Mouse (Mus musculus) stomach, embryonic 14.5 days (tissue): ENCODE measurements around the gene Dst. TPM values are rescaled to one million over a fixed set of nuclear protein-coding genes. Genes with fewer than 3 reads are reported as not detected.

ENCODE experiments used
- ATAC-seq: fragments of 200-750 bp; cut with Nextera tagmentation; 2 replicates; pipeline ENCODE4 v1.8.0; 2017; ENCODE audit warnings: low read depth, moderate TSS enrichment; ENCODE audit not compliant: insufficient number of reproducible peaks, insufficient read depth, low FRiP score
- H3K27ac ChIP-seq: fragments of 300-500 bp; sonication (generic); 2 replicates; pipeline ENCODE4 v1.5.1; 2014; ENCODE audit warnings: mild to moderate bottlenecking, low read length, moderate library complexity, mixed read lengths
- H3K27me3 ChIP-seq: fragments of 300-500 bp; sonication (generic); 2 replicates; pipeline ENCODE4 v1.6.1; 2014; ENCODE audit warnings: low read length, control low read depth, mixed read lengths; ENCODE audit not compliant: control insufficient read depth, insufficient read depth
- H3K36me3 ChIP-seq: fragments of 300-500 bp; sonication (generic); 2 replicates; pipeline ENCODE4 v1.6.1; 2014; ENCODE audit warnings: mild to moderate bottlenecking, control low read depth, low read length, moderate library complexity, mixed read lengths; ENCODE audit not compliant: control insufficient read depth, insufficient read depth
- H3K4me1 ChIP-seq: fragments of 300-500 bp; sonication (generic); 2 replicates; pipeline ENCODE4 v1.6.1; 2014; ENCODE audit warnings: low read length, control low read depth, mixed read lengths; ENCODE audit not compliant: control insufficient read depth, insufficient read depth
- H3K4me2 ChIP-seq: fragments of 300-500 bp; sonication (generic); replicated peaks from 2 replicates; pipeline ENCODE4 v1.6.1; 2014; ENCODE audit warnings: low read depth, low read length, control low read depth
- H3K4me3 ChIP-seq: fragments of 300-500 bp; sonication (generic); 2 replicates; pipeline ENCODE4 v1.5.1; 2014; ENCODE audit warnings: low read depth, low read length, control low read depth
- H3K9ac ChIP-seq: fragments of 300-500 bp; sonication (generic); replicated peaks from 2 replicates; pipeline ENCODE4 v1.6.1; 2014; ENCODE audit warnings: low read depth, mild to moderate bottlenecking, control low read depth, low read length, moderate library complexity, mixed read lengths
- H3K9me3 ChIP-seq: fragments of 300-500 bp; sonication (generic); 2 replicates; pipeline ENCODE4 v1.6.1; 2016; ENCODE audit warnings: low read depth, low read length, control low read depth; ENCODE audit not compliant: control insufficient read depth
- WGBS: fragments of 180-500 bp; shearing (Covaris S2); extraction: QIAGEN DNeasy Blood & Tissue Kit; methylation state at CpG from one replicate; pipeline ENCODE4 v1.1.7; 2014; 5-methylcytosine and 5-hydroxymethylcytosine counted together
- polyA plus RNA-seq: library from polyadenylated mRNA; unstranded; fragments of >200 nt; fragmentation: Nextera tagmentation; extraction: Ambion mirVana; gene quantifications from 2 replicates; pipeline ENCODE4 v1.2.1, GENCODE M21; 2014

Gene Dst
- polyA plus RNA-seq, 1 experiment from 2014 or later = 42.0 TPM

- H3K4me3 ChIP-seq = no peak overlapping the region
- H3K9ac ChIP-seq = no peak overlapping the region
- H3K27me3 ChIP-seq = no peaks in the 10 kb centered on the region
- H3K4me2 ChIP-seq = no peak overlapping the region
- WGBS = 72% methylated on average over 14 of the region's 14 CpGs
- no peaks in the 10 kb centered on the region for H3K9me3 ChIP-seq
- no peak for ATAC-seq
- peaks cover 3% of the 10 kb centered on the region; the same call in 1 of the 2 replicates for H3K36me3 ChIP-seq
- no peak overlapping the region for H3K27ac ChIP-seq
- no peaks in the 10 kb centered on the region for H3K4me1 ChIP-seq
Observed at GRCm38 (mm10) chr1:34164616-34165295, 256.7 kb downstream of the Dst start.

- H3K4me1 ChIP-seq = no peaks in the 10 kb centered on the region
- WGBS = 92% methylated on average over 4 of the region's 4 CpGs
- no peaks in the 10 kb centered on the region for H3K27me3 ChIP-seq
- ATAC-seq = no peak
- H3K9ac ChIP-seq = no peak overlapping the region
- H3K27ac ChIP-seq = no peak overlapping the region
- no peak overlapping the region for H3K4me2 ChIP-seq
- H3K9me3 ChIP-seq = no peaks in the 10 kb centered on the region
- no peak overlapping the region for H3K4me3 ChIP-seq
- H3K36me3 ChIP-seq = peaks cover 7% of the 10 kb centered on the region; the same call in 1 of the 2 replicates
Observed at GRCm38 (mm10) chr1:34165926-34166325, 257.9 kb downstream of the Dst start.

- no peaks in the 10 kb centered on the region for H3K4me1 ChIP-seq
- H3K9me3 ChIP-seq = no peaks in the 10 kb centered on the region
- peaks cover 9% of the 10 kb centered on the region; the same call in 1 of the 2 replicates for H3K36me3 ChIP-seq
- no peak overlapping the region for H3K27ac ChIP-seq
- no peak overlapping the region for H3K9ac ChIP-seq
- no peaks in the 10 kb centered on the region for H3K27me3 ChIP-seq
- no peak overlapping the region for H3K4me2 ChIP-seq
- no peak overlapping the region for H3K4me3 ChIP-seq
- ATAC-seq = no peak
- 66% methylated on average over 19 of the region's 19 CpGs for WGBS
Observed at GRCm38 (mm10) chr1:34167151-34168057, 259.4 kb downstream of the Dst start.

GRCm38 (mm10) chr1:34169086-34169485, 261.1 kb downstream of the Dst start:
- no peak overlapping the region for H3K27ac ChIP-seq

GRCm38 (mm10) chr1:34174517-34174916, 266.5 kb downstream of the Dst start:
- ATAC-seq = no peak
- H3K27me3 ChIP-seq = no peaks in the 10 kb centered on the region
- no peak overlapping the region for H3K27ac ChIP-seq
- peaks cover 9% of the 10 kb centered on the region; the same call in 1 of the 2 replicates for H3K36me3 ChIP-seq
- no peaks in the 10 kb centered on the region for H3K4me1 ChIP-seq
- H3K4me3 ChIP-seq = no peak overlapping the region
- WGBS = 96% methylated on average over 15 of the region's 15 CpGs
- H3K4me2 ChIP-seq = no peak overlapping the region
- no peak overlapping the region for H3K9ac ChIP-seq
- no peaks in the 10 kb centered on the region for H3K9me3 ChIP-seq

More at GRCm38 (mm10) chr1:34169086-34169485, 261.1 kb downstream of the Dst start:
- WGBS = 94% methylated on average over 12 of the region's 12 CpGs
- ATAC-seq = no peak
- H3K4me1 ChIP-seq = no peaks in the 10 kb centered on the region
- no peak overlapping the region for H3K4me2 ChIP-seq
- H3K9ac ChIP-seq = no peak overlapping the region
- no peaks in the 10 kb centered on the region for H3K9me3 ChIP-seq
- H3K4me3 ChIP-seq = no peak overlapping the region
- peaks cover 9% of the 10 kb centered on the region; the same call in 1 of the 2 replicates for H3K36me3 ChIP-seq
- no peaks in the 10 kb centered on the region for H3K27me3 ChIP-seq

- WGBS = 73% methylated on average over 8 of the region's 8 CpGs
- ATAC-seq = no peak
- H3K36me3 ChIP-seq = peaks cover 9% of the 10 kb centered on the region; the same call in 1 of the 2 replicates
Observed at GRCm38 (mm10) chr1:34174961-34175360, 266.9 kb downstream of the Dst start.

GRCm38 (mm10) chr1:34178022-34178727, 270.1 kb downstream of the Dst start:
- 80% methylated on average over 41 of the region's 41 CpGs for WGBS
- Histone ChIP-seq H3K9me3 (no peaks in the 10 kb centered on the region), H3K36me3 (peaks cover 6% of the 10 kb centered on the region; the same call in 1 of the 2 replicates), H3K9ac (no peak overlapping the region), H3K27me3 (no peaks in the 10 kb centered on the region), H3K4me3 (no peak overlapping the region), H3K4me1 (no peaks in the 10 kb centered on the region), H3K27ac (no peak overlapping the region), H3K4me2 (no peak overlapping the region)
- ATAC-seq = no peak

More at GRCm38 (mm10) chr1:34174961-34175360, 266.9 kb downstream of the Dst start:
- Histone ChIP-seq H3K9ac (no peak overlapping the region), H3K27ac (no peak overlapping the region), H3K4me1 (no peaks in the 10 kb centered on the region), H3K9me3 (no peaks in the 10 kb centered on the region), H3K4me2 (no peak overlapping the region), H3K4me3 (no peak overlapping the region), H3K27me3 (no peaks in the 10 kb centered on the region)

- WGBS = 95% methylated on average over 19 of the region's 19 CpGs
- H3K4me2 ChIP-seq = no peak overlapping the region
- no peak overlapping the region for H3K27ac ChIP-seq
- ATAC-seq = no peak
- H3K4me3 ChIP-seq = no peak overlapping the region
- no peaks in the 10 kb centered on the region for H3K4me1 ChIP-seq
- H3K27me3 ChIP-seq = no peaks in the 10 kb centered on the region
- no peak overlapping the region for H3K9ac ChIP-seq
- H3K36me3 ChIP-seq = peaks cover 6% of the 10 kb centered on the region; the same call in 1 of the 2 replicates
- no peaks in the 10 kb centered on the region for H3K9me3 ChIP-seq
Observed at GRCm38 (mm10) chr1:34179756-34180155, 271.7 kb downstream of the Dst start.
